Mouse (Mus musculus) forebrain, embryonic 13.5 days (tissue): ENCODE measurements around the gene Ppard. TPM values are rescaled to one million over a fixed set of nuclear protein-coding genes. Genes with fewer than 3 reads are reported as not detected.
"Not testable (repeated sequence)": the region's sequence is repeated elsewhere in the genome, so short reads cannot be mapped to it uniquely, and the experiment has no call there.

Experiments
- ATAC-seq: fragments of 200-750 bp; cut with Nextera tagmentation; 2 replicates; pipeline ENCODE4 v1.8.0; 2017
- H3K27ac ChIP-seq: fragments of 300-500 bp; sonication (generic); 2 replicates; pipeline ENCODE4 v1.5.1; 2015; ENCODE audit warnings: inconsistent platforms, mild to moderate bottlenecking, moderate library complexity
- H3K27me3 ChIP-seq: fragments of 300-500 bp; sonication (generic); 2 replicates; pipeline ENCODE4 v1.6.1; 2015; ENCODE audit warnings: mild to moderate bottlenecking, inconsistent platforms
- H3K36me3 ChIP-seq: fragments of 300-500 bp; sonication (generic); 2 replicates; pipeline ENCODE4 v1.6.1; 2015; ENCODE audit warnings: mild to moderate bottlenecking, inconsistent platforms; ENCODE audit not compliant: poor library complexity, severe bottlenecking
- H3K4me1 ChIP-seq: fragments of 300-500 bp; sonication (generic); 2 replicates; pipeline ENCODE4 v1.6.1; 2015; ENCODE audit warnings: inconsistent platforms
- H3K4me2 ChIP-seq: fragments of 300-500 bp; sonication (generic); 2 replicates; pipeline ENCODE4 v1.6.1; 2015; ENCODE audit warnings: inconsistent platforms, mild to moderate bottlenecking, moderate library complexity
- H3K4me3 ChIP-seq: fragments of 300-500 bp; sonication (generic); 2 replicates; pipeline ENCODE4 v1.5.1; 2015; ENCODE audit warnings: mild to moderate bottlenecking, inconsistent platforms
- H3K9ac ChIP-seq: fragments of 300-500 bp; sonication (generic); 2 replicates; pipeline ENCODE4 v1.6.1; 2015; ENCODE audit warnings: mild to moderate bottlenecking, inconsistent platforms
- H3K9me3 ChIP-seq: fragments of 300-500 bp; sonication (generic); replicated peaks from 2 replicates; pipeline ENCODE4 v1.6.1; 2016; ENCODE audit warnings: inconsistent platforms
- WGBS: fragments of 180-500 bp; shearing (Covaris S2); methylation state at CpG from one replicate; pipeline ENCODE4 v1.1.7; 2015; 5-methylcytosine and 5-hydroxymethylcytosine counted together
- polyA plus RNA-seq: library from polyadenylated mRNA; unstranded; fragments of >200 nt; fragmentation: Nextera tagmentation; extraction: Ambion mirVana; gene quantifications from 2 replicates; pipeline ENCODE4 v1.2.1, GENCODE M21; 2015

Ppard gene
- polyA plus RNA-seq, 1 experiment from 2014 or later = 1.8 TPM

GRCm38 (mm10) chr17:28312232-28313211, 80.0 kb downstream of the Ppard start:
- ATAC-seq = peak; percentile 36
- Histone ChIP-seq H3K36me3 (peaks cover 17% of the 10 kb centered on the region), H3K9me3 (no peaks in the 10 kb centered on the region), H3K4me3 (peak overlapping the region; percentile 85), H3K27me3 (no peaks in the 10 kb centered on the region), H3K4me2 (peak overlapping the region; percentile 89), H3K9ac (0 out of 2 replicates have a peak overlapping the region, but pooled peaks have one; percentile 12), H3K4me1 (peaks cover 26% of the 10 kb centered on the region), H3K27ac (no peak overlapping the region)
- 27% methylated on average over 17 of the region's 17 CpGs for WGBS

GRCm38 (mm10) chr17:28313212-28313879, 80.8 kb downstream of the Ppard start, which contains the start of gene Fance:
Gene Fance (plus strand): TSS chr17:28313519.
- no peaks in the 10 kb centered on the region for H3K27me3 ChIP-seq
- H3K9me3 ChIP-seq = no peaks in the 10 kb centered on the region
- peak within 1 kb of the TSS; percentile 85 for H3K27ac ChIP-seq
- WGBS = under 1% methylated on average over 57 of the region's 69 CpGs
- peaks cover 26% of the 10 kb centered on the region for H3K4me1 ChIP-seq
- H3K4me3 ChIP-seq = peak within 1 kb of the TSS; percentile 85
- ATAC-seq = peak; percentile 99
- H3K9ac ChIP-seq = peak within 1 kb of the TSS; percentile 93
- peak within 1 kb of the TSS; percentile 89 for H3K4me2 ChIP-seq
- peaks cover 25% of the 10 kb centered on the region for H3K36me3 ChIP-seq

- H3K4me1 ChIP-seq = peaks cover 22% of the 10 kb centered on the region
- H3K27ac ChIP-seq = peak overlapping the region; percentile 85
- peaks cover 30% of the 10 kb centered on the region for H3K36me3 ChIP-seq
- WGBS = 5% methylated on average over 11 of the region's 11 CpGs
- no peaks in the 10 kb centered on the region for H3K9me3 ChIP-seq
- peak overlapping the region; percentile 93 for H3K9ac ChIP-seq
- no peaks in the 10 kb centered on the region for H3K27me3 ChIP-seq
- peak overlapping the region; percentile 85 for H3K4me3 ChIP-seq
- ATAC-seq = peak; percentile 43; the same call in 1 of the 2 replicates
- peak overlapping the region; percentile 89 for H3K4me2 ChIP-seq
Observed at GRCm38 (mm10) chr17:28313880-28314225, 81.4 kb downstream of the Ppard start.

GRCm38 (mm10) chr17:28315611-28316160, 83.2 kb downstream of the Ppard start:
- Histone ChIP-seq H3K4me1 (peaks cover 22% of the 10 kb centered on the region), H3K27ac (no peak overlapping the region), H3K4me3 (no peak overlapping the region), H3K4me2 (no peak overlapping the region), H3K9ac (peak overlapping the region; percentile 8; the same call in 1 of the 2 replicates), H3K27me3 (no peaks in the 10 kb centered on the region), H3K36me3 (peaks cover 35% of the 10 kb centered on the region), H3K9me3 (no peaks in the 10 kb centered on the region)
- 88% methylated on average over 20 of the region's 20 CpGs for WGBS
- no peak for ATAC-seq

GRCm38 (mm10) chr17:28316476-28316875, 84.0 kb downstream of the Ppard start:
- no peak for ATAC-seq
- no peak overlapping the region for H3K27ac ChIP-seq
- no peak overlapping the region for H3K4me3 ChIP-seq
- H3K4me2 ChIP-seq = no peak overlapping the region
- no peaks in the 10 kb centered on the region for H3K9me3 ChIP-seq
- peaks cover 42% of the 10 kb centered on the region for H3K36me3 ChIP-seq
- H3K27me3 ChIP-seq = no peaks in the 10 kb centered on the region
- H3K4me1 ChIP-seq = peaks cover 22% of the 10 kb centered on the region
- 87% methylated on average over 9 of the region's 9 CpGs for WGBS
- H3K9ac ChIP-seq = no peak overlapping the region

GRCm38 (mm10) chr17:28317091-28317490, 84.6 kb downstream of the Ppard start:
- Histone ChIP-seq H3K27me3 (no peaks in the 10 kb centered on the region), H3K36me3 (peaks cover 48% of the 10 kb centered on the region), H3K4me3 (no peak overlapping the region), H3K9me3 (no peaks in the 10 kb centered on the region), H3K4me2 (no peak overlapping the region), H3K9ac (no peak overlapping the region), H3K4me1 (peaks cover 22% of the 10 kb centered on the region), H3K27ac (no peak overlapping the region)
- 53% methylated on average over 8 of the region's 8 CpGs for WGBS
- ATAC-seq = no peak

GRCm38 (mm10) chr17:28317725-28318124, 85.2 kb downstream of the Ppard start:
- no peak overlapping the region for H3K9ac ChIP-seq
- 86% methylated on average over 9 of the region's 9 CpGs for WGBS
- H3K4me3 ChIP-seq = no peak overlapping the region
- H3K4me2 ChIP-seq = no peak overlapping the region
- H3K9me3 ChIP-seq = no peaks in the 10 kb centered on the region
- H3K27ac ChIP-seq = no peak overlapping the region
- no peaks in the 10 kb centered on the region for H3K27me3 ChIP-seq
- peaks cover 18% of the 10 kb centered on the region for H3K4me1 ChIP-seq
- peaks cover 54% of the 10 kb centered on the region for H3K36me3 ChIP-seq
- ATAC-seq = no peak

GRCm38 (mm10) chr17:28321700-28322099, 89.2 kb downstream of the Ppard start:
- peaks cover 63% of the 10 kb centered on the region for H3K36me3 ChIP-seq
- no peak overlapping the region for H3K4me3 ChIP-seq
- no peak overlapping the region for H3K27ac ChIP-seq
- no peaks in the 10 kb centered on the region for H3K4me1 ChIP-seq
- H3K4me2 ChIP-seq = no peak overlapping the region
- WGBS = 95% methylated on average over 4 of the region's 4 CpGs
- no peak for ATAC-seq
- no peak overlapping the region for H3K9ac ChIP-seq
- H3K27me3 ChIP-seq = no peaks in the 10 kb centered on the region
- no peaks in the 10 kb centered on the region for H3K9me3 ChIP-seq

- no peak overlapping the region for H3K9ac ChIP-seq
- WGBS = 94% methylated on average over 8 of the region's 8 CpGs
- peaks cover 8% of the 10 kb centered on the region for H3K4me1 ChIP-seq
- H3K36me3 ChIP-seq = peaks cover 43% of the 10 kb centered on the region
- no peaks in the 10 kb centered on the region for H3K9me3 ChIP-seq
- no peak overlapping the region for H3K4me3 ChIP-seq
- no peak overlapping the region; the same call in 1 of the 2 replicates for H3K27ac ChIP-seq
- no peak for ATAC-seq
- H3K27me3 ChIP-seq = no peaks in the 10 kb centered on the region
- no peak overlapping the region for H3K4me2 ChIP-seq
Observed at GRCm38 (mm10) chr17:28323786-28324185, 91.3 kb downstream of the Ppard start.

- WGBS = 94% methylated on average over 7 of the region's 7 CpGs
- peaks cover 13% of the 10 kb centered on the region for H3K4me1 ChIP-seq
- H3K9ac ChIP-seq, H3K9me3 ChIP-seq, H3K27ac ChIP-seq, H3K4me2 ChIP-seq, ATAC-seq, H3K27me3 ChIP-seq, H3K4me3 ChIP-seq: not testable (repeated sequence)
- H3K36me3 ChIP-seq = peaks cover 42% of the 10 kb centered on the region
Observed at GRCm38 (mm10) chr17:28324416-28324815, 91.9 kb downstream of the Ppard start.

- Histone ChIP-seq H3K4me2 (no peak overlapping the region), H3K9me3 (no peaks in the 10 kb centered on the region), H3K27me3 (no peaks in the 10 kb centered on the region), H3K9ac (no peak overlapping the region), H3K4me1 (peaks cover 22% of the 10 kb centered on the region), H3K4me3 (no peak overlapping the region), H3K27ac (no peak overlapping the region), H3K36me3 (peaks cover 52% of the 10 kb centered on the region)
- ATAC-seq = no peak
- 97% methylated on average over 7 of the region's 8 CpGs for WGBS
Observed at GRCm38 (mm10) chr17:28325751-28326150, 93.3 kb downstream of the Ppard start.

GRCm38 (mm10) chr17:28326951-28327350, 94.5 kb downstream of the Ppard start:
- Histone ChIP-seq H3K27me3 (no peaks in the 10 kb centered on the region), H3K9me3 (no peaks in the 10 kb centered on the region), H3K4me2 (no peak overlapping the region), H3K36me3 (peaks cover 52% of the 10 kb centered on the region), H3K9ac (0 out of 2 replicates have a peak overlapping the region, but pooled peaks have one; percentile 99), H3K4me3 (no peak overlapping the region), H3K4me1 (peaks cover 29% of the 10 kb centered on the region), H3K27ac (no peak overlapping the region)
- no peak for ATAC-seq
- 85% methylated on average over 3 of the region's 3 CpGs for WGBS
